In the genomic region with DNA sequence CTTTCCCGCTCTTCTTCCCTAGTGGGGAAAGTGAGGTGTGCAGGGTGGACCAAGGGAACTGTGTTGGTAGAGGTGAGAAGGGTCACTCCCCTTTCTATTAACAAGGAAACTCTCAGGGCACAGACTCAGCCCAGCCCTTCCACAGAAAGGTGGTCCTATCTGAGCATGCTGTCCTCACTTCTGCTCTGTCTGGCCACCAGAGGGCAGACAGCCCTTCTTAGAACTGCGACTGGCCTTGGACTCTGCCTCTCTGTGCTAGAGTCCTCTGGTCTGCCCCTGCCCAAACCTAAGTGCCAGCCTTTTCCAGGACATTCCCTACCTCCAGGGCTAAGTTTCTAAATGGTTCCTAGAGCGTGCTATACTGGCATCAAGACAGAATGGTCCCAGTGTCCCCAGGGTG, we compare ENCODE assay signal across 8 mouse cellular contexts. TPM values are rescaled to one million over a fixed set of nuclear protein-coding genes. Genes with fewer than 3 reads are reported as not detected.
A peak's percentile ranks its signal among the peaks of the same experiment; 100 is the strongest.
DNase-seq lines count a peak whose midpoint lies in the region; ATAC-seq and TF ChIP-seq lines count a peak whose summit lies in the region.

No protein-coding gene starts in this region.

- H3K4me3 ChIP-seq in hindbrain, postnatal 0 days (ENCODE audit: low read length), result no peak overlapping the region

- no peak overlapping the region for H3K4me2 ChIP-seq in hindbrain, postnatal 0 days (ENCODE audit: low read depth, low read length)

- H3K9ac ChIP-seq in hindbrain, postnatal 0 days (replicated peaks; ENCODE audit: low read length), result no peak overlapping the region

- peak; percentile 67 for DNase-seq in ZHBTc4 (ENCODE audit: low read depth, low spot score)
- DNase-seq in cerebellum, postnatal 10 days, result peak; percentile 86
- DNase-seq in frontal cortex, postnatal 25 days (ENCODE audit: low spot score in 2 of 2), result peak; percentile 35 to 37
- DNase-seq in hindbrain, postnatal 0 days (ENCODE audit: low spot score), result peak; percentile 78
- DNase-seq in left cerebral cortex, postnatal 10 days (ENCODE audit: extremely low spot score in 1 of 2, low spot score in 2 of 2), result peak; percentile 40 to 71
- DNase-seq in right cerebral cortex, postnatal 14 days, result peak; percentile 68
- DNase-seq in yolk sac, embryonic 10.5 days (ENCODE audit: low spot score), result no peak

- no peaks in the 10 kb centered on the region for H3K36me3 ChIP-seq in hindbrain, postnatal 0 days (ENCODE audit: insufficient read depth, low read length)

- ATAC-seq in hindbrain, postnatal 0 days, result peak; percentile 83
- ATAC-seq in megakaryocyte progenitor cell, adult 5-6 weeks (replicated peaks; ENCODE audit: poor library complexity), result peak; percentile 95

- TF ChIP-seq CTCF in hindbrain, postnatal 0 days (IDR thresholded peaks at IDR 0.05; ENCODE audit: low read depth), result peak; percentile 93

- intact Hi-C loops in left cerebral cortex, postnatal 10 days (cut with DNase I), result loop anchor here (5.0 kb wide), 1 partner anchor 35 kb away; no protein-coding TSS in a partner anchor

- H3K27me3 ChIP-seq in hindbrain, postnatal 0 days (ENCODE audit: insufficient read depth, low read length), result no peaks in the 10 kb centered on the region

- no peak overlapping the region for H3K27ac ChIP-seq in hindbrain, postnatal 0 days

- 49% methylated on average over 3 of the region's 3 CpGs for WGBS in hindbrain, postnatal 0 days

- no peaks in the 10 kb centered on the region for H3K9me3 ChIP-seq in hindbrain, postnatal 0 days (ENCODE audit: low read length)

- H3K4me1 ChIP-seq in hindbrain, postnatal 0 days (ENCODE audit: insufficient read depth, low read length), result no peaks in the 10 kb centered on the region

RNA-seq across cellular contexts. Expression of a gene that starts 21.5 kb away (rescaled TPM):
- total RNA-seq in hindbrain, postnatal 0 days (2014; rRNA removed), result not detected in 2 replicates
- 0.24 TPM in 1 of 2 replicates, not detected in the other for polyA plus RNA-seq in hindbrain, postnatal 0 days (2015; fragmentation: Nextera tagmentation; extraction: Ambion mirVana)
- total RNA-seq in left cerebral cortex, postnatal 10 days (2021), result not detected
- 0.44 and 0.59 TPM in 2 replicates for total RNA-seq in megakaryocyte progenitor cell, adult 5-6 weeks (2015)
- 0.29 TPM in 1 of 2 replicates, not detected in the other for total RNA-seq in megakaryocyte progenitor cell, adult 5-6 weeks (2017)

RNA-seq across cellular contexts. Expression of a gene that starts 26.6 kb away (rescaled TPM):
- 95.2 and 100 TPM in 2 replicates for total RNA-seq in hindbrain, postnatal 0 days (2014; rRNA removed)
- 97.7 and 102 TPM in 2 replicates for polyA plus RNA-seq in hindbrain, postnatal 0 days (2015; fragmentation: Nextera tagmentation; extraction: Ambion mirVana)
- total RNA-seq in left cerebral cortex, postnatal 10 days (2021), result 100 to 1,000 TPM; 112 to 119 TPM
- total RNA-seq in megakaryocyte progenitor cell, adult 5-6 weeks (2015), result 51.3 and 64.2 TPM in 2 replicates
- 69.8 and 74.2 TPM in 2 replicates for total RNA-seq in megakaryocyte progenitor cell, adult 5-6 weeks (2017)

RNA-seq across cellular contexts. Expression of a gene that starts 45.7 kb away (rescaled TPM):
- not detected in 2 replicates for total RNA-seq in hindbrain, postnatal 0 days (2014; rRNA removed)
- polyA plus RNA-seq in hindbrain, postnatal 0 days (2015; fragmentation: Nextera tagmentation; extraction: Ambion mirVana), result not detected in 2 replicates
- not detected for total RNA-seq in left cerebral cortex, postnatal 10 days (2021)
- total RNA-seq in megakaryocyte progenitor cell, adult 5-6 weeks (2015), result not detected in 2 replicates
- not detected in 2 replicates for total RNA-seq in megakaryocyte progenitor cell, adult 5-6 weeks (2017)
